Mouse (Mus musculus) neural tube, embryonic 14.5 days (tissue): Measurements from ENCODE around the gene Mtss1l. TPM values are rescaled to one million over a fixed set of nuclear protein-coding genes. Genes with fewer than 3 reads are reported as not detected.

ENCODE experiments used
- ATAC-seq: fragments of 200-750 bp; cut with Nextera tagmentation; 2 replicates; pipeline ENCODE4 v1.8.0; 2017; ENCODE audit warnings: low read depth, mild to moderate bottlenecking, moderate TSS enrichment, moderate library complexity
- H3K27ac ChIP-seq: fragments of 300-500 bp; sonication (generic); 2 replicates; pipeline ENCODE4 v1.5.1; 2014; ENCODE audit warnings: low read depth, mild to moderate bottlenecking, control low read depth, low read length, moderate library complexity, mixed read lengths
- H3K27me3 ChIP-seq: fragments of 300-500 bp; sonication (generic); 2 replicates; pipeline ENCODE4 v1.6.1; 2014; ENCODE audit warnings: low read length; ENCODE audit not compliant: control insufficient read depth, insufficient read depth
- H3K36me3 ChIP-seq: fragments of 300-500 bp; sonication (generic); 2 replicates; pipeline ENCODE4 v1.6.1; 2014; ENCODE audit warnings: low read length, mixed read lengths; ENCODE audit not compliant: control insufficient read depth, insufficient read depth
- H3K4me1 ChIP-seq: fragments of 300-500 bp; sonication (generic); 2 replicates; pipeline ENCODE4 v1.6.1; 2014; ENCODE audit warnings: low read length; ENCODE audit not compliant: control insufficient read depth, insufficient read depth
- H3K4me2 ChIP-seq: fragments of 300-500 bp; sonication (generic); 2 replicates; pipeline ENCODE4 v1.6.1; 2014; ENCODE audit warnings: mild to moderate bottlenecking, low read depth, low read length, control low read depth
- H3K4me3 ChIP-seq: fragments of 300-500 bp; sonication (generic); 2 replicates; pipeline ENCODE4 v1.5.1; 2014; ENCODE audit warnings: low read depth, low read length, control low read depth, mixed read lengths
- H3K9ac ChIP-seq: fragments of 300-500 bp; sonication (generic); replicated peaks from 2 replicates; pipeline ENCODE4 v1.6.1; 2014; ENCODE audit warnings: low read depth, mild to moderate bottlenecking, control low read depth, low read length, mixed read lengths
- H3K9me3 ChIP-seq: fragments of 300-500 bp; sonication (generic); 2 replicates; pipeline ENCODE4 v1.6.1; 2016; ENCODE audit warnings: low read length; ENCODE audit not compliant: control insufficient read depth
- WGBS: fragments of 180-500 bp; shearing (Covaris S2); extraction: QIAGEN DNeasy Blood & Tissue Kit; methylation state at CpG from one replicate; pipeline ENCODE4 v1.1.7; 2014; 5-methylcytosine and 5-hydroxymethylcytosine counted together
- polyA plus RNA-seq: library from polyadenylated mRNA; unstranded; fragments of >200 nt; fragmentation: Nextera tagmentation; extraction: Ambion mirVana; gene quantifications from 2 replicates; pipeline ENCODE4 v1.2.1, GENCODE M21; 2014

Gene Mtss1l
- polyA plus RNA-seq, 1 experiment from 2014 or later, result 24.9 TPM

DNA sequence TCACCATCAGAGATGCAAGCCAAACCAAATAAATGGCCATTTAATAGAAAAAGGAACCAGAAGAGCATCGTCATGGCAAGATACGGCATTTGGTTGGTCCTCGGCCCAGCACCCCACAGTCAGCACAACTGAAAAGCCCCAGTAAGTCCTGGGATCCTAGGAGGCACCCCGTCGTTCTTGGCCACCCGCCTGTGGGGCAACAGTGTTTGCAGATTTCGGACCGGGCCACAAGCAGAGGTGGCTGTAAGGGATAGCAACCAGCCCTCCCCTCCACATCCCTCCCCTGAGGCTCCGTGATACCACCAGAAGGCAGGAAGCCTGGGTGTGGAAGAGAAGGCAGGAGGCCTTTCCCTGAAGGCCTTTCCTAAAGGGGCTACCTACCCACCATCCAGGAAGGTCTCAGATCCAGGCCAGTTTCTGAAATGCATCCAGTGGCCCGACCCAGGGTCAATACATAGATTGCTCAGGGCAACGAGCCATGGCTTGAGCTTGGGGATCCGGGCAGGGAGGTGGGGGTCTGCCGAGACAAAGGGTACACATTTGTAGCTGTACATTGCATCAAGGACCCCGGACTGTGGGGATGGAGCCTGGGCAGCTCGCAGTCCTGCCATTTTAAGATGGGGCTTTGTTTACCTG lies 20.7 kb downstream of the Mtss1l start:
- Histone ChIP-seq H3K27ac (no peak overlapping the region), H3K27me3 (no peaks in the 10 kb centered on the region), H3K9me3 (no peaks in the 10 kb centered on the region), H3K36me3 (peaks cover 22% of the 10 kb centered on the region), H3K9ac (no peak overlapping the region), H3K4me2 (no peak overlapping the region), H3K4me3 (no peak overlapping the region), H3K4me1 (no peaks in the 10 kb centered on the region)
- 79% methylated on average over 15 of the region's 15 CpGs for WGBS
- ATAC-seq, result no peak

DNA sequence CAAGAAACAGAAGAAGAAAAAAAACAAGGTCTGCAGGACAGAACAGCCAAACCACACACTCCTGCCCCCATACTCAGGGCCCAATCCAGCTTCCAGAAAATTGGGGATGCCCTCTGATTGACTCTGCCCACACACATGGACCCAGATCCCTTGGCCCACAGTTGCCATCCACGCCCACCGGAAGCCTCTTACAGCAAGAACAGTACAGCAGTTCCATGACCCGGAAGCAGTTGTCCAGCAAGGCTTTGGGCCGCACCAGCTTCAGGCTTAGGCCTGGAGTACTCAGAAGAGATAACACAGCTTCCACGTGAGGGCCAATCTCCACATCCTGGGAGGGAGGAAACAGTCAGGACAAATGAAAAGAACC lies 21.2 kb downstream of the Mtss1l start:
- Histone ChIP-seq H3K27me3 (no peaks in the 10 kb centered on the region), H3K9me3 (no peaks in the 10 kb centered on the region), H3K27ac (no peak overlapping the region), H3K9ac (no peak overlapping the region), H3K36me3 (peaks cover 17% of the 10 kb centered on the region), H3K4me3 (no peak overlapping the region), H3K4me1 (no peaks in the 10 kb centered on the region), H3K4me2 (no peak overlapping the region)
- WGBS, result 93% methylated on average over 5 of the region's 5 CpGs
- no peak for ATAC-seq

DNA sequence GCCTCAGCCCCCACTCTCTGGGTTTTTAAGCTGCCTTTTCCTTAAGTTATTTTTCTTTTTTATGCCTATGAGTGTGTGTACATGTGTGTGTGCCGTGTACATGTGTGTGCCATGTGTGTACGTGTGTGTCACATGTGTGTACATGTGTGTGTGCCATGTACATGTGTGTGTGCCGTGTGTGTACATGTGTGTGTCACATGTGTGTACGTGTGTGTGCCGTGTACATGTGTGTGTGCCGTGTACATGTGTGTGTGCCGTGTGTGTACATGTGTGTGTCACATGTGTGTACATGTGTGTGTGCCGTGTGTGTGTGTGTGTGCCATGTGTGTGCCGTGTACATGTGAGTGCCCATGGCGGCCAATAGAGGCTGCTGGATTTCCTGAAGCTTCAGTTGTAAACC lies 23.9 kb downstream of the Mtss1l start:
- no peak overlapping the region for H3K4me2 ChIP-seq
- no peak for ATAC-seq
- no peak overlapping the region for H3K27ac ChIP-seq
- H3K27me3 ChIP-seq, result no peaks in the 10 kb centered on the region
- no peaks in the 10 kb centered on the region for H3K36me3 ChIP-seq
- WGBS, result 95% methylated on average over 10 of the region's 10 CpGs
- no peaks in the 10 kb centered on the region for H3K9me3 ChIP-seq
- no peak overlapping the region for H3K4me3 ChIP-seq
- H3K4me1 ChIP-seq, result no peaks in the 10 kb centered on the region
- no peak overlapping the region for H3K9ac ChIP-seq

DNA sequence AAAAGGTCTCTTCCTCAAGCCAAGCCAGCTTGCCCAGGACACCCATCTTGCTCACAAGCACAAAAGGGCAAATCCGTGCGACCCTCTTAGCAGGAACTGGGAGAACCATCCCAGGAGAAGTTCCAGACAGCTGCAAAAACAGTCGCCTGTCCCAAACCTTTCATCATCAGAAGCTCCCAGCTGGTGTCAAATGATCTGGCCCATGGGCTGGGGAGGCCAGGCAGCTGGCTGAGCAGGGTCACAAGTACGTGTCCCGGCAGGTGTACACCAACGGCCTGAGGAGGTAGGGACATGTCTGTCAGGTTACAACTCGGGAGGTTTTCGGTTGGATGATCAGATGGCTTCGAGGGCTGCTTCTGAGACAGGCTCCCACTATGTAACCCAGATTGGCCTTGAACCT lies 25.4 kb downstream of the Mtss1l start:
- Histone ChIP-seq H3K9ac (no peak overlapping the region), H3K36me3 (no peaks in the 10 kb centered on the region), H3K9me3 (no peaks in the 10 kb centered on the region), H3K4me3 (no peak overlapping the region), H3K4me2 (no peak overlapping the region), H3K27ac (no peak overlapping the region), H3K27me3 (no peaks in the 10 kb centered on the region), H3K4me1 (no peaks in the 10 kb centered on the region)
- WGBS, result 77% methylated on average over 9 of the region's 9 CpGs
- no peak for ATAC-seq

DNA sequence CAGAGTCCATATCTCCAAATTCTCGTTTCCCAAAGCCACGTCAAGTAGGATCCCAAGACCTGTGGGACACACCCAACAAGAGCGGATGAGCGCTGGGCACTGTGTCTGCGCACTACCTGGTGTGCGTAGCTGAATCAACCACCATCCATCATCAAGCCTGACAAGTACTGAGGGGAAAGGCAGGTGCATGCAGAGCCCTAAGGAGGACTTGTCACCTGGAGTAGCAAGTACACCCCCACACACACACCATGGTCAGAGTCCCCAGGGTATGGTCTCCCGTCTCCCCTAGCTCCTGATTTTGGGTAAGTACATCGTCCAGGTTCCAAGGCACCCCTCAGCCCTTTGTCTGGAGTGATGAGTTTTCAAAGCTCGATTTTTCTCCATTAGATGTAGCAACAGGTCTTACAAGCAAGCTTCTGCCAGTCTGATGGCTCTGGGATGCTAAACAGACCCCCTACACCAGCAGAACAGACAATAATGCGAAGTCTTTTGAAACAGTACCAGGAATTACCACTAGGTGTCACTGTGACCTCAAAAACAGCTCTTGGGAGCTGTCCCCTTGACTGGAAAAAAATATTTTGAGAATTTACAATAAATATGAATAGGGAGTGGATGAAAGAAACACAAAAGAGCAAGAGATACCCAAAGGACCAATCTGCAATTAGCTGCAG lies 28.4 kb downstream of the Mtss1l start:
- H3K4me1 ChIP-seq, result no peaks in the 10 kb centered on the region
- no peak overlapping the region for H3K4me2 ChIP-seq
- WGBS, result 57% methylated on average over 10 of the region's 10 CpGs
- no peak overlapping the region for H3K27ac ChIP-seq
- ATAC-seq, result peak; percentile 54; the same call in 1 of the 2 replicates
- no peak overlapping the region for H3K9ac ChIP-seq
- H3K4me3 ChIP-seq, result no peak overlapping the region
- no peaks in the 10 kb centered on the region for H3K27me3 ChIP-seq
- no peaks in the 10 kb centered on the region for H3K36me3 ChIP-seq
- H3K9me3 ChIP-seq, result no peaks in the 10 kb centered on the region

DNA sequence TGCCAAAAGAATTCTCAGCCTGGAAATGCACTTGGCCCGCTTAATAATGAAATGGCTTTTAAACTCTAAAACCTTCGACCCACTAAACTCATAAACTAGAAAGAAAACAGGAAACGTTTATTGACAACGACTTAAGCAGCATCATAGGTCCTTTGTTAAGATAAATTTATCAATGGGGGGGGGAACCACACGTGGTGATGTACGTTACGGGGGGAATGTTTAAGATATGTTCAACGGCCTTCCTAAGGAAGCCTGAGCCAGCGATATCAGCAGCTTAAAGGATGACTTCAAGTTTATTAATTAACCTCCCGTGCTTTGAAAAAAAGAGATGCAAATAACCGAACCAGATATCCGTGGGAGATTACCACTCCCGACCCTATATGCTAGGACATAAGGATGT lies 29.0 kb downstream of the Mtss1l start:
- Histone ChIP-seq H3K4me1 (no peaks in the 10 kb centered on the region), H3K4me3 (no peak overlapping the region), H3K27ac (no peak overlapping the region), H3K9ac (no peak overlapping the region), H3K36me3 (no peaks in the 10 kb centered on the region), H3K9me3 (no peaks in the 10 kb centered on the region), H3K4me2 (no peak overlapping the region), H3K27me3 (no peaks in the 10 kb centered on the region)
- 44% methylated on average over 13 of the region's 13 CpGs for WGBS
- no peak for ATAC-seq

DNA sequence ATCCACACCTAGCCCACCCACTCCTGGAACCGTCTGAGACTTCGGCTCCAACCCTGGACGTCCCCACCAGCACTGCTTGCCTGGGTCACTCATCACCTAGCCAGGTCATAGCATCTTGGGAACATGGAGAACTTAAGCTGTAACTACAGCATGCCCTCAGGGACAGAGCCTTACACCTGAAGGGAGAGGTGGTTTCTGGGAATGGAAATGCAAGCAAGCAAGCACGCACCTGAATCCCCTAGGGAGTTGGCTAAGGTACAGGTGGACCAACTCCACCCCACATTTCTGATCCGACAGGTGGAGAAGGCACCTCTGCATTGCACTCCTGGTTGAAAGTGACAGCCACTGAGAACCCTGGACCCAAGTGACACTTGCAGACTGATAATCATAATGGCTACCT lies 30.2 kb downstream of the Mtss1l start:
- no peaks in the 10 kb centered on the region for H3K4me1 ChIP-seq
- H3K27ac ChIP-seq, result no peak overlapping the region
- H3K36me3 ChIP-seq, result no peaks in the 10 kb centered on the region
- H3K9me3 ChIP-seq, result no peaks in the 10 kb centered on the region
- no peak overlapping the region for H3K9ac ChIP-seq
- H3K4me2 ChIP-seq, result no peak overlapping the region
- 89% methylated on average over 5 of the region's 5 CpGs for WGBS
- no peaks in the 10 kb centered on the region for H3K27me3 ChIP-seq
- no peak overlapping the region for H3K4me3 ChIP-seq
- ATAC-seq, result no peak

DNA sequence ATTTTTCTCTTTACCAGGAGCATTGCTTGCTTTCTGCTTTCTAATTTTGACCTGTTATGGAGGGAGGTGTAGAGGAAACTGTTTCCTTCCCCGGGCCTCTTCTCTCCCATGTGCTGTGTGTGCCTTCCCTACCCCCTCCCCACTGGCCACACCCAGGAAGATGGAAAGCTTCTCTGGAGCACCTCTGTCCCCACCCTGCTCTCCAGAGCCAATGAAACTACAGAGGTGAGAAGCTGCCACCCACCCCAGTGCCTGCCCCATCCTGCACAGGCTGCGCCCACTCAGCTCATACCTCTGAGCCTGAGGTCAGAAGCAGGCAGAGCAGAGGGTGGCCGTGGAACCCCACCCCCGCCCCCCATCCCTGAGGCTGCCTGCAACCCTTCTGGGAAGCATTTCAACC lies 33.4 kb downstream of the Mtss1l start:
- 63% methylated on average over 4 of the region's 4 CpGs for WGBS
- ATAC-seq, result no peak
- no peak overlapping the region for H3K4me3 ChIP-seq
- H3K4me2 ChIP-seq, result no peak overlapping the region
- no peaks in the 10 kb centered on the region for H3K9me3 ChIP-seq
- H3K9ac ChIP-seq, result no peak overlapping the region
- H3K27ac ChIP-seq, result no peak overlapping the region
- no peaks in the 10 kb centered on the region for H3K27me3 ChIP-seq
- no peaks in the 10 kb centered on the region for H3K4me1 ChIP-seq
- H3K36me3 ChIP-seq, result no peaks in the 10 kb centered on the region

DNA sequence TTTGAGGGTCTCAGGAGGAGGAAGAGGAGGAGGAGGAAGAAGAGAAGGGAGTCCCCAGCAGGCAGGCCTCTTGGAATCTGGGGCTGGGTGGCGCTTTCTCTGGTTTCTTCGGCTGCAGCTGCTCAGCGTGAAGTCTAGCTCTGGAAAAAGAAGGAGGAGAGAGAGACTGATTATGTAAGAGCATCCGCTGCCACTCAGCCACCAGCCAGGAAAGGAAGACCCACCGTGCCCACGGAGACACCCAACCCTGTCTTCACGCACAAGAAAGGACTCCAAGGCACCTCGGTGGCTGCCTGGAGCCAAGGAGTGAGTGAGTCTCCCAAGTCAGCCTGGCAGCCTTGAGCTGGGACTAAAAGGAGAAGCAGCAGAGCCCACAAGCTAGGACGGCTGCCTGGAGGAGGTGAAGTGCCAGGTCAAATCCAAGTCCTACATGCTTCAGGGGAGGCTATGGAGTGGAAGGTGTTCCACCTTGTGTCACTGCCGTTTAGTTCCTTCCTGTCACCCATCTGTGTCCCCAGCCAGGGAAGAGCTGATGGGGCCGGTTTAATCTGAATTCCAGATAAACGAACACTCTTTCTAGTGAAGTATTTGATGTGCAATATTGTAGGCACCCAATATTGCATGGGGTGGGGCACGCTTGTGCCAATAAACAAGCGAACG lies 34.4 kb downstream of the Mtss1l start:
- WGBS, result 64% methylated on average over 14 of the region's 15 CpGs
- Histone ChIP-seq H3K36me3 (no peaks in the 10 kb centered on the region), H3K4me2 (no peak overlapping the region), H3K27me3 (no peaks in the 10 kb centered on the region), H3K9ac (no peak overlapping the region), H3K4me1 (no peaks in the 10 kb centered on the region), H3K4me3 (no peak overlapping the region), H3K9me3 (no peaks in the 10 kb centered on the region), H3K27ac (no peak overlapping the region)
- no peak for ATAC-seq
